Mouse (Mus musculus): ENCODE data around the gene Adora1. TPM values are rescaled to one million over a fixed set of nuclear protein-coding genes. Genes with fewer than 3 reads are reported as not detected.

Gene Adora1
- 7.6 and 9.1 TPM in 2 replicates for polyA plus RNA-seq (2012; rRNA removed)

DNA sequence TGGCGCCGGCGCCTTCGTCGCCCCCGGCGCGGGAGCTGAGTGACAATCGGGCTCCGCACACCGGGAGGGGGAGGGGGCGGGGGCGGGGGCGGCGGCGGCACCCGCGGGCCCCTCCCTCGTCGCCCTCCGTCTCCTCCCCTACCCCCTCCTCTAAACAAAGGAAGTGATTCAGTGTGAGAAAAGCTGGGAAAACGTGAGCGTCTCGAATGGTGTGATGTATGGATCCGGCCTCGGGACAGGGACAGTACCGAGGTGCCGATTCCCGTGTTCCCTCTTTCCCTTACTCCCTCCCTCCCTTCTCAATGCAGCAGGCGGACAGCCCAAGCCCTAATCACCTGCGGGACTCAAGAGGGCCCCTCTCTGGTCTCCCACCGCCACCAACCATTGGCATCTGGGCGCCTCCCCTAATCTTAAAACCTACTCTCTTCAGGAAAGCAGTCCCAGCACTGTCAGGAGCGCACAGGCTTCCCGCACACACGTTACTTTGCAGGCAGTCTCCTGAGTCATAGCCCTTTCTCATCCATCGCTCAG is at the start of gene Adora1:
Adora1 (minus strand) TSS at position 41 of the 531 bp plus-strand sequence.
- TF ChIP-seq CTCF (IDR thresholded peaks at IDR 0.05; ENCODE audit: insufficient read depth, low read length) (no peak), POLR2A (IDR thresholded peaks at IDR 0.05; ENCODE audit: borderline replicate concordance, extremely low read depth, low read depth, low read length) (no peak)
- no peak for DNase-seq
- WGBS, result 2% methylated on average over 35 of the region's 37 CpGs
- Histone ChIP-seq H3K4me3 (replicated peaks; ENCODE audit: extremely low read depth, low read depth, low read length) (no peak within 1 kb of the TSS), H3K4me1 (ENCODE audit: control insufficient read depth, insufficient read depth, low read length) (peaks cover 8% of the 10 kb centered on the region; the same call in 1 of the 2 replicates)

DNA sequence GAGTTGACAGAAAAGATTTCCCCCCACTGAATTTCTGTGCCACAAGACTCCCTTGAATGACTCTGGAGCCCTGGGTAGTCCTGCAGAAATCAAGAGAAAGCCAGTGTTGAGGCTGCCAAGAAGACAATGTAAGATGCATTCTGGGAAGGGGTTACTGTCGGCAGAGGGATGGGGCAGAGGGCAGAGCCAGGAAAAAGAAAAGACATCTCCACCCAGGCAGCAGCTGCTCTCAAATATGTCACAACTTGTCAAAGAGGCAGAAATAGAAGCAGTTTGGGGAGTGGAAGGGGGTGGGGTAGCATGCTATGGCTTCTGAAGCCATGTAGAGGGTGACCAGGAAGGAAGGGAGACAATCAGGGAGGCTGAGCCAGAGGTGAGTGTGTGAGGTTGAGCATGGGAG is 47.9 kb upstream of the Adora1 start:
- 24% methylated on average over 1 of the region's 1 CpGs for WGBS
- no peak for DNase-seq
- H3K4me3 ChIP-seq (replicated peaks; ENCODE audit: extremely low read depth, low read depth, low read length), result no peak overlapping the region
- TF ChIP-seq CTCF (IDR thresholded peaks at IDR 0.05; ENCODE audit: insufficient read depth, low read length), result no peak
- no peak for TF ChIP-seq POLR2A (IDR thresholded peaks at IDR 0.05; ENCODE audit: borderline replicate concordance, extremely low read depth, low read depth, low read length)
- H3K4me1 ChIP-seq (ENCODE audit: control insufficient read depth, insufficient read depth, low read length), result no peaks in the 10 kb centered on the region

DNA sequence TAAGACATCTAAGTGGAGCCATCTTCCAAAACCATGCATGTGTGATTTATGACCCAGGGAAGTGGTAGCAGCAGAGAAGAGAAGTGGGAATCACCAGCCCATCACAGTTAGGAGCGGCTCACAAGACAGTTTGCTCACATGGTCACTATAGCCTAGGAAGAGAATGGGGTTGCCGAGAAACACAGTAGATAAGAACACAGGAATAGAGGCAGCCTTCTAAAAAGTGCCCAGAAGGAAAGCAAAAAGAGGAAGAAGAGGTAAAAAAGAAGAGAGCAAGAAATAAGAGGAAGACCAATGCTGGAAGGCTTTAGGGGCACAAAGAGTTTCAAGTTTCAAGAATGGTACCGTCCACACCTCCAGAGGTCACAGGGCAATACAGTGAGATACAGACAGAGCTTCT is 47.1 kb upstream of the Adora1 start:
- no peak for DNase-seq
- 65% methylated on average over 3 of the region's 3 CpGs for WGBS
- no peak overlapping the region for H3K4me3 ChIP-seq (replicated peaks; ENCODE audit: extremely low read depth, low read depth, low read length)
- TF ChIP-seq CTCF (IDR thresholded peaks at IDR 0.05; ENCODE audit: insufficient read depth, low read length) (no peak), POLR2A (IDR thresholded peaks at IDR 0.05; ENCODE audit: borderline replicate concordance, extremely low read depth, low read depth, low read length) (no peak)
- H3K4me1 ChIP-seq (ENCODE audit: control insufficient read depth, insufficient read depth, low read length), result no peaks in the 10 kb centered on the region

DNA sequence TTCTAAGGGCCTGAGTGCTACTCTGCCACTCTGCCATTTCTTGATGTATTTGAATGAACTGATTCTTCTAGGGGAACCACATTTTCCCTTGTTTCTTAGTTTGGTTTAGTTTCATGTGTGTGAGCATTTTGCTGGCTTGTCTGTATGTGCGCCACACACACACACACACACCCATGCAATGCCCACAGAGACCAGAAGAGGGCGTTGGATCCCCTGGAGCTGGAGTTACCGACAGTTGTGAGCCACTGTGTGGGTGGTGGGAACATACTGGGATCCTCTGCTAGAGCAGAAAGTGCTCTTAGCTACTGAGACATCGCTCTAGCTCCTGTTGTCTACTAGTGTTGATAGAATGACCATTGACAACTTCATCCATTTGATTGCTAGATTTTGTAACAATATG is 46.3 kb upstream of the Adora1 start:
- DNase-seq, result no peak
- 73% methylated on average over 4 of the region's 4 CpGs for WGBS
- Histone ChIP-seq H3K4me1 (ENCODE audit: control insufficient read depth, insufficient read depth, low read length) (no peaks in the 10 kb centered on the region), H3K4me3 (replicated peaks; ENCODE audit: extremely low read depth, low read depth, low read length) (no peak overlapping the region)
- TF ChIP-seq CTCF (IDR thresholded peaks at IDR 0.05; ENCODE audit: insufficient read depth, low read length), result no peak
- TF ChIP-seq POLR2A (IDR thresholded peaks at IDR 0.05; ENCODE audit: borderline replicate concordance, extremely low read depth, low read depth, low read length), result no peak

DNA sequence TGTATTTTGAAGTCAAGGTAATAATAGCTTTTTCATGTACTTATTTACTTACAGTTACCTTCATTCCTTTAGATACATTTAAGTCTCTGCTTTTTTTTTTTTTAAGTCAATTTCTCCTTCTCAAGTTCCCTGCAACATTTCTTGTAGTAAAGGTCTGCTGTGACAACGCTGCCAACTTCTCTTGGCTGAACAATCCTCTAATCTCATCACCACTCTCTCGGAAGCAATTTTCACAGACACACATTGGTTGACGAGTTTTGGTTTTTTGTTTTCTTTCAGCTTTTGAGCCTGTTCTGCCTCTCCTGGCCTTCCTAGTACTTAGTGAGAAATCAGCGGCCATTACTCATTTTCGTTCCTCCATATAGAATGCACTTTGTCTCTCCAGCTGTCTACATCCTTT is 44.9 kb upstream of the Adora1 start:
- WGBS, result 80% methylated on average over 5 of the region's 5 CpGs
- Histone ChIP-seq H3K4me1 (ENCODE audit: control insufficient read depth, insufficient read depth, low read length) (0 out of 2 replicates have a peak, but pooled peaks cover 2% of the 10 kb centered on the region), H3K4me3 (replicated peaks; ENCODE audit: extremely low read depth, low read depth, low read length) (no peak overlapping the region)
- DNase-seq, result no peak
- TF ChIP-seq POLR2A (IDR thresholded peaks at IDR 0.05; ENCODE audit: borderline replicate concordance, extremely low read depth, low read depth, low read length), result no peak
- no peak for TF ChIP-seq CTCF (IDR thresholded peaks at IDR 0.05; ENCODE audit: insufficient read depth, low read length)

DNA sequence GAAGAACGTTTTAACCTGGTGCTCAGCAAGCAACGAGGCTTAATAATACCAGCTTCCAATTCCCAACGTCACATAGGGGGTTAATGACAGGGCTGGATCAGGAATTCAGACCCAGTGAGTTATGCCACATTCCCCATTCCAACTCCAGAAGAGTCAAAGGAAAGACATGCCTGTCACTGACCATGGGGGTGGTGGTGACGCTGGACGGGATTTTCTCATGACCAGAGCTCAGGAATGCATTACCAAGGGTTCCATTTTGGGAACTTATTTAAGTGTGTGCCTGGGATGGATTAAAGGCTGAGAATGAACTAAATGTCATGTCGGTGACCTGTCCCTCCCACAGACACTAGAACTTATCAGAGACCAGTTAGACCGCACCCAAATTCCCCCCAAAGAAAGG is 41.6 kb upstream of the Adora1 start:
- Histone ChIP-seq H3K4me1 (ENCODE audit: control insufficient read depth, insufficient read depth, low read length) (0 out of 2 replicates have a peak, but pooled peaks cover 2% of the 10 kb centered on the region), H3K4me3 (replicated peaks; ENCODE audit: extremely low read depth, low read depth, low read length) (no peak overlapping the region)
- TF ChIP-seq CTCF (IDR thresholded peaks at IDR 0.05; ENCODE audit: insufficient read depth, low read length), result no peak
- TF ChIP-seq POLR2A (IDR thresholded peaks at IDR 0.05; ENCODE audit: borderline replicate concordance, extremely low read depth, low read depth, low read length), result no peak
- 65% methylated on average over 7 of the region's 7 CpGs for WGBS
- no peak for DNase-seq

DNA sequence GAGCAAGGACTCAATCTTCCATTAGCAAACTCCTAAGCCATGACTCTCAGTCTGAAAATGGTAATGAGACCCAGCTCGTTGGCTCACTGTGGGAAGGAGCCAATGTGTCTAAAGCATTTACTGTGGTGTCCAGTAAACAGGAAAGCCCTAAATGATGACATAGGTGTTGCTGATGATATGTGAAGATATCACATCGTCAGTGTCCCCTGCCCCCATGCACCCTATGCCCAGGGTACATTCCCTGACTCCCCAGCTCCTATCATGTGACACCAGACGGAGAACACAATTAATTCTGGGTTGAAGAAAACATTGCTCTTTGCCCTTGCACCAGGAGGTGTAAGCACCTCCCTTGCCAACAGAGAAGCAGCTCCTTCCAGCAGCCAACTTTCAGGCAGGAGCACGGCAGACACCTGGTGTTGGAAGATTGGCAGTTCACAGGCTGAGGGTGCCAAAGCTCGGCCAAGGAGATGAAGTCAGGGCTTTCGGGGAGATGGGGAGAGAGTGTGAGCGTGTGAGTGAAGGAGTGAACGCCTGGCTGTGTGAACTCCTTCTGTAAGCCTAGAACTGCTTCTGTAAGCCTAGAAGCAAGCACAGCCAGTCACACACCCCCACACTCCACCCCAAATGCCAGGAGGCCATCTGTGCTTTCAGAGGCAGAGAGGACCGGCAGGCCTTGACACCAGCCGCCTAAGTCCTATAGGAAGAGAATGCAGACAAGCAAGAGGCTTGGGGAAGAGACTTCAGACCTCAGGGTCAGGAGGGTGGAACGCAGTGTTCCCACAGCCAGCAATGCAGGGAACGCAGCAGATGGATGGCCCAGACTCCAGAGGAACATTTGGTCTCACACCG is 40.6 kb upstream of the Adora1 start:
- no peak overlapping the region for H3K4me3 ChIP-seq (replicated peaks; ENCODE audit: extremely low read depth, low read depth, low read length)
- 0 out of 2 replicates have a peak, but pooled peaks cover 2% of the 10 kb centered on the region for H3K4me1 ChIP-seq (ENCODE audit: control insufficient read depth, insufficient read depth, low read length)
- TF ChIP-seq POLR2A (IDR thresholded peaks at IDR 0.05; ENCODE audit: borderline replicate concordance, extremely low read depth, low read depth, low read length) (no peak), CTCF (IDR thresholded peaks at IDR 0.05; ENCODE audit: insufficient read depth, low read length) (no peak)
- 61% methylated on average over 13 of the region's 13 CpGs for WGBS
- no peak for DNase-seq

DNA sequence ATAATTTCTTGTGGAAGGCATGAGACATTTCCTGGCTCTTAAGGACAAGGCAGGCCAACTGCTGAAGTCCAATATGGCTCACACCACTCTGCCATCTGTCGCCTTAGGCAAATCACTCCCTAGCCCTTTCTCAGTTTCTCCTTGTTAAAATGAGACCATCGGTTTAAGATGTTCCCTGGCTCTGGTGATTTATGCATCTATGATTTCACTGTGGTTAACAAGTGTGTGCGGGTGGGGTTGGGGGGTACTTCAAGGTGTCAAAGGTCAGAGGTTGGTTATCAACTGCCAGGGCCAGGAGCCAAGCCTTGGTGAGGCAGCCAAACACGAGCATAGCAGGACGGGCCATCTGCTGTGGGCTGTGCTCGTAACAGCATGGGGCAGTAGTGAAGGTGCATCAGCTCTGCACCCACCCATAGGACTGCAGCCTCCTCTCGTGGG is 39.3 kb upstream of the Adora1 start:
- TF ChIP-seq CTCF (IDR thresholded peaks at IDR 0.05; ENCODE audit: insufficient read depth, low read length) (no peak), POLR2A (IDR thresholded peaks at IDR 0.05; ENCODE audit: borderline replicate concordance, extremely low read depth, low read depth, low read length) (no peak)
- DNase-seq, result no peak
- 0 out of 2 replicates have a peak, but pooled peaks cover 2% of the 10 kb centered on the region for H3K4me1 ChIP-seq (ENCODE audit: control insufficient read depth, insufficient read depth, low read length)
- 78% methylated on average over 7 of the region's 7 CpGs for WGBS
- no peak overlapping the region for H3K4me3 ChIP-seq (replicated peaks; ENCODE audit: extremely low read depth, low read depth, low read length)

DNA sequence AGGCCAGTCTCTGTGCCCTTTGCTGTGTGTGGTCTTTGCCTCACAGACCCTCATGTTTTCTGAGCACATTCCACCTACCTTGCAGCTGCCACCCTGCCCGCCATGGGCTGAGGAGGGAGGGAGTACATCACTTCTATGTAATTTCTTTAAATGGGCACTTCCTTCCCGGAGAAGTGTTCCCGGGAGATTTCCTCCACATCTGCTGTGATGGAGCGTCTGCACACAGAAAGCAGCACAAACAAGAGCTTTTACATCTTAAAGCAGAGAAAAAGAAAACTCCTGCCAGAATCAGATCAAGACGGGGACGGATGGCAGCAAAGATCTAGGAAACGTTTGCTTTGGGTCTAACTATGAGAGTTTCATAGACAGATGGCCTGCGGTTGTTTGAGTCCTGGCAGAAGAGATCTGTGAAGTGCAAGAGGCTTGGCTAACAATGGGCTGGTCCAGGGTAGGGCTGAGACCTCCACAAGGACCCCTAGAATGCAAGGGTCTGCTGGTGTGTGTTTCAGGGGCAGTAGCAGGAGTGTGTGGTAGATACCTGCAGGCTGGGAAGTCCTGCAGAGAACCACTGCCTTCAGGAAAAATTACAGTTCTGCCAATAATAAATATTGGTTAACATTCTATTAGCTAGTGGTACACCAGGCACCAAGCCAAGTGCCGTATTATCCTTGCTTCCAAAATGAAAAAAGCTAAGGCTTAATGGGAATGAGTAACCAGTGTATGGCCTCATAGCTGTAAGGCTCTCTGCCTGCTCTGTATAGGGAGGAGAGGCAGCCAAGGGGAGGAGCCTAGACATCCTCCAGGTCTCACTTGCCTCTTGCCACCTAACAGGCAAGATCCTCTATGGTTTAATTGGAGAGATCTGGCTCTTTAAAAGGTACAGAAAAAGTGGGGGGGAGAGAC is 38.5 kb upstream of the Adora1 start:
- no peak for DNase-seq
- 45% methylated on average over 9 of the region's 9 CpGs for WGBS
- Histone ChIP-seq H3K4me1 (ENCODE audit: control insufficient read depth, insufficient read depth, low read length) (0 out of 2 replicates have a peak, but pooled peaks cover 2% of the 10 kb centered on the region), H3K4me3 (replicated peaks; ENCODE audit: extremely low read depth, low read depth, low read length) (no peak overlapping the region)
- TF ChIP-seq CTCF (IDR thresholded peaks at IDR 0.05; ENCODE audit: insufficient read depth, low read length) (no peak), POLR2A (IDR thresholded peaks at IDR 0.05; ENCODE audit: borderline replicate concordance, extremely low read depth, low read depth, low read length) (no peak)
